Mouse (Mus musculus) lung, adult 2 months (tissue): ENCODE measurements at regions not wholly inside any gene's neighbourhood (a gene's known extent, or its start where the extent isn't known, plus 50 kb on each side); places are given as distances from the start of the nearest gene placed in this dataset.

Experiments used
- CTCF ChIP-seq: fragments of 200-500 bp; IDR thresholded peaks from 2 replicates; pipeline ENCODE4 v1.5.1; 2011; ENCODE audit warnings: mild to moderate bottlenecking, low read length, control low read depth; ENCODE audit not compliant: insufficient read depth
- POLR2A ChIP-seq: fragments of 200-500 bp; IDR thresholded peaks from 2 replicates; pipeline ENCODE4 v1.6.1; 2011; ENCODE audit warnings: low read depth, mild to moderate bottlenecking, control low read depth, low read length, borderline replicate concordance; ENCODE audit errors: extremely low read depth

GRCm38 (mm10) chr17:64407255-64408011 is 75.7 kb upstream of the Pja2 start:
- TF ChIP-seq CTCF (no peak), POLR2A (no peak)
